Mouse (Mus musculus): ENCODE results near the gene Aggf1.
"Not testable (repeated sequence)": the region's sequence is repeated elsewhere in the genome, so short reads cannot be mapped to it uniquely, and the experiment has no call there.

Aggf1 gene

GRCm38 (mm10) chr13:95374701-95375553, at the start of gene Aggf1:
Aggf1 (minus strand) TSS chr13:95375352.
- peak; percentile 91 for DNase-seq (ENCODE audit: low read depth, low spot score)

GRCm38 (mm10) chr13:95424932-95425331, 49.8 kb upstream of the Aggf1 start:
- no peak for DNase-seq (ENCODE audit: low read depth, low spot score)

- no peak for DNase-seq (ENCODE audit: low read depth, low spot score)
Measured at GRCm38 (mm10) chr13:95419204-95419749, 44.1 kb upstream of the Aggf1 start.

- DNase-seq (ENCODE audit: low read depth, low spot score): no peak
Measured at GRCm38 (mm10) chr13:95418575-95419203, 43.5 kb upstream of the Aggf1 start.

GRCm38 (mm10) chr13:95412257-95412656, 37.1 kb upstream of the Aggf1 start:
- no peak for DNase-seq (ENCODE audit: low read depth, low spot score)

GRCm38 (mm10) chr13:95393242-95393641, 18.1 kb upstream of the Aggf1 start:
- DNase-seq (ENCODE audit: low read depth, low spot score): no peak

GRCm38 (mm10) chr13:95389866-95390865, 15.0 kb upstream of the Aggf1 start:
- peak; percentile 89 for DNase-seq (ENCODE audit: low read depth, low spot score)

GRCm38 (mm10) chr13:95388226-95388625, 13.1 kb upstream of the Aggf1 start:
- no peak for DNase-seq (ENCODE audit: low read depth, low spot score)

GRCm38 (mm10) chr13:95382418-95382817, 7.3 kb upstream of the Aggf1 start:
- no peak for DNase-seq (ENCODE audit: low read depth, low spot score)

- DNase-seq (ENCODE audit: low read depth, low spot score): no peak
Measured at GRCm38 (mm10) chr13:95378696-95379095, 3.5 kb upstream of the Aggf1 start.

- DNase-seq (ENCODE audit: low read depth, low spot score): not testable (repeated sequence)
Measured at GRCm38 (mm10) chr13:95376689-95377289, 1.6 kb upstream of the Aggf1 start.

GRCm38 (mm10) chr13:95375554-95375914, 382 bp upstream of the Aggf1 start:
- DNase-seq (ENCODE audit: low read depth, low spot score): no peak

GRCm38 (mm10) chr13:95366356-95366755, 8.8 kb downstream of the Aggf1 start:
- DNase-seq (ENCODE audit: low read depth, low spot score): no peak

- no peak for DNase-seq (ENCODE audit: low read depth, low spot score)
Measured at GRCm38 (mm10) chr13:95363440-95363839, 11.7 kb downstream of the Aggf1 start.

GRCm38 (mm10) chr13:95358223-95358622, 16.9 kb downstream of the Aggf1 start:
- no peak for DNase-seq (ENCODE audit: low read depth, low spot score)

GRCm38 (mm10) chr13:95348476-95348875, 26.7 kb downstream of the Aggf1 start:
- DNase-seq (ENCODE audit: low read depth, low spot score): no peak

- peak; percentile 72 for DNase-seq (ENCODE audit: low read depth, low spot score)
Measured at GRCm38 (mm10) chr13:95347018-95347696, 28.0 kb downstream of the Aggf1 start.

- no peak for DNase-seq (ENCODE audit: low read depth, low spot score)
Measured at GRCm38 (mm10) chr13:95345869-95346268, 29.3 kb downstream of the Aggf1 start.

- DNase-seq (ENCODE audit: low read depth, low spot score): no peak
Measured at GRCm38 (mm10) chr13:95343470-95343869, 31.7 kb downstream of the Aggf1 start.

- no peak for DNase-seq (ENCODE audit: low read depth, low spot score)
Measured at GRCm38 (mm10) chr13:95336122-95336677, 39.0 kb downstream of the Aggf1 start.

Data from forelimb bud, embryonic 11.5 days (tissue).